Mouse (Mus musculus) cerebellum, adult 2 months (tissue): ENCODE data around the gene Lamp5.

ENCODE experiments used
- CTCF ChIP-seq: fragments of 200-500 bp; IDR thresholded peaks from 2 replicates; pipeline ENCODE4 v1.5.1; 2011; ENCODE audit warnings: low read depth, mild to moderate bottlenecking, control low read depth, low read length, moderate library complexity, borderline replicate concordance; ENCODE audit not compliant: insufficient read depth
- POLR2A ChIP-seq: fragments of 200-500 bp; IDR thresholded peaks from 2 replicates; pipeline ENCODE4 v1.6.1; 2011; ENCODE audit warnings: low read length, control low read depth, borderline replicate concordance; ENCODE audit not compliant: insufficient read depth

DNA sequence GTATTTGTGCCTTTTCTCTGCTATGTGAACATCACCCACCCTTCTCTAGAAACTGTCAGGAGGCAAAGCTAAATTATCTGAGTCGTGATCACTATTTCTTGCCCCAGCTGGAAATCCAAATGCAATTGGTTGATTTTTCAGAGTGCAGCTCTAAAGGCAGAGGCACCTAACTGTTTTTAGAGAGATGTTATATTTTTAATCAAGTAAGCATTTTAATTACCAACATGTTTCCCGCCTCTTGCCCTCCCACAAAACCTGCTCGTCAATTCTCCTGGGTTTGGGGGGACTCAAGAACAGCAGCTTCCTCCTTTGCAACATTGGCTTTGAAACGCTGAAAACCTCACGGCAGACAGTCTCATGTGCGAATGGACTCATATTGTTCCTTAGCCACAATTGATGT lies 61.3 kb downstream of the Lamp5 start:
- TF ChIP-seq CTCF (no peak), POLR2A (no peak)
